Mouse (Mus musculus): ENCODE results near the gene 1600012H06Rik.

GRCm38 (mm10) chr17:14912420-14912819, 30.6 kb upstream of the 1600012H06Rik start:
- TF ChIP-seq CTCF (IDR thresholded peaks at IDR 0.05; ENCODE audit: borderline replicate concordance, insufficient read depth, low read length) (0 out of 2 replicates have a peak, but pooled peaks have one; percentile 5), POLR2A (IDR thresholded peaks at IDR 0.05; ENCODE audit: low read depth, low read length) (no peak)
